Mouse (Mus musculus) erythroblast, embryonic 14.5 days (primary cell): ENCODE measurements around the gene Paip2b.

Source experiments
- GATA1 ChIP-seq: IDR thresholded peaks from 2 replicates; pipeline ENCODE4 v1.6.1; 2012; ENCODE audit warnings: low read length, inconsistent platforms, mixed read lengths
- TAL1 ChIP-seq: IDR thresholded peaks from 3 replicates; pipeline ENCODE4 v1.6.1; 2012; ENCODE audit warnings: low read length, inconsistent platforms, mixed read lengths

DNA sequence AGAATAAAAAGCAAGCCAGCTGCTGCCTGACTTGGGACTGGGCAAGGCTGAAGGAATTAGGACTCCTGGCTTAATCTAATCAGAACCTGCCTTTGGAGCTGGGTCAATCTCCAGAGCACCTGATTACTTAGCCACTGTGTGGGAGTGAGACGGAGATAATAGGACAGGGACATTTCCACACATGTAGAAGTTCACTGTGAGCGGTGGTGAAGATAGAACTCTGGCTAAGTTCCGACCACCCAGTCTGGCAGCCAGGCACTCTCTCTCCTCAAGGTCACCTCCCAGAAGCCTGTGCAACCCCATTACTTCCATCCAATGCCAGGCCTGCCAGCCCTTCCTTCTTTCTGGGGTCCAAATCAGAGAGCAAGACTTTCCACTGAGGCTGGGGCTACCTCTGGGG, 64.6 kb downstream of the Paip2b start:
- TF ChIP-seq GATA1 (no peak), TAL1 (no peak)
